Mouse (Mus musculus): ENCODE measurements around the gene Ints2.

Gene Ints2

DNA sequence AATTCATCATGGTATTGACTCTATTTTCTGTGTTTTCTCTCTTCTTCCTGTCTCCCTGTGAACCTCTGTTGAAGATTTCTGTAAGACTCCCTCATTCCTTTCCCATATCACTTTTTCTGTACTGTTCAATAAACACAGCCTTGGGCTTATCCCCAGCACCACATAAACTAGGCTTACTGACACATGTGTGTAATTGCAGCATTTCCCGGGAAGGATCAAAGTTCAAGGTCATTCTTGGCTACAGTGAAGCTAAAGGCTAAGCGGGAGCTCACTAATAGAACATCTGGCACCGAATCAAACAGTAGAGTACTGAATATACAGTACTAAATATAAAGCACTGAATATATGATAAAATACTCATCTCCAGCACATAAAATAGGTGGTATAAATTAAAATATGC lies 81.5 kb downstream of the Ints2 start:
- CTCF ChIA-PET = no interaction called here

GRCm38 (mm10) chr11:86174173-86174572 lies 83.2 kb downstream of the Ints2 start:
- CTCF ChIA-PET = interaction anchor here (0.6 to 1.0 kb wide), 2 partner anchors 101 to 259 kb away, joined by 3 read pairs; no protein-coding TSS in a partner anchor

- CTCF ChIA-PET = no interaction called here
Observed at GRCm38 (mm10) chr11:86170743-86171142, 86.6 kb downstream of the Ints2 start.

Measured in spleen, embryonic (tissue).